Mouse (Mus musculus) mouse trophoblast stem cell (cell line): Measurements from ENCODE around the gene Ccne1.

Source experiments
- in situ Hi-C, 2 experiments: fragments of 300-500 bp; cut with MseI, MboI; formaldehyde crosslinking; loops; 2 replicates in 1 of 2; 3 replicates in 1 of 2; pipeline ENCODE4 v1.15.1; 2025

Gene Ccne1

DNA sequence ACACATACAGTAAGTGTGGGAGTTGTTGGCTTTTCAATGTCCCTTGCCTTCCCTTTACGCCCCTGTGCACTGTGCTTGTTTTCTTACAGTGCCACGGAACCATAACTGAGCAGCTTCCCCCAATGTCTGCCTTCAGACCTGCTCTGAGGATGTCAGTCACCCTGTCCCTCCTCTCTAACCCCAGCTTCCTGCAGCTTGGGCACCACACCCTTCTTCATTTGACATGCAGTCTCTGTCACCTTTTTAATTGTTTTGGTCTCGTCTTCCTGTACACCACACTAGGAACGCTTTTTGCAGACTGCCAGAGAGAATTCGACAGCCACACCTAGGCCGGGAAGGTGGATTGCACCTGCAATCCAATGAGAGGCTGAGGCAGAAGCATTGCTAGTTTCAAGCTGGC, 13.0 kb downstream of the Ccne1 start:
- in situ Hi-C loops: no loop called here

DNA sequence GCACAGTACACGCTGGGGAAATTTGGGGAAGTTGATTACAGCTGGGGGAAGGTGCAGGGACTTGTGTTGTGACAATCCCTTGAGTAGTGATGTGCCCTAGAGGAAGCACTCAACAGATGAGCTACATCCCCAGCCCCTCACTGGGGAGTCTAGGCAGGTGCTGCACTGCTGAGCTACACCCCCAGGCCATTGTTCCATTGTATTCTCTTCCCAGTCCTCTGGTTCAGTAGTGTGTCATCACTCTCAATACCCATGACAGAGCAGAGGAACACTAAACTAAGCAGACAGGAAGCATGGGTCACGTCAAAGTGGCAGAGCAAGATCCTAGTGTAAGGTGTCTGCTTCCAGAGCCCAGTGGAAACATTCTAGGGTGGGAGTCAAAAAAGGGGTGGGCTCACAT, 14.2 kb downstream of the Ccne1 start:
- in situ Hi-C loops: no loop called here

DNA sequence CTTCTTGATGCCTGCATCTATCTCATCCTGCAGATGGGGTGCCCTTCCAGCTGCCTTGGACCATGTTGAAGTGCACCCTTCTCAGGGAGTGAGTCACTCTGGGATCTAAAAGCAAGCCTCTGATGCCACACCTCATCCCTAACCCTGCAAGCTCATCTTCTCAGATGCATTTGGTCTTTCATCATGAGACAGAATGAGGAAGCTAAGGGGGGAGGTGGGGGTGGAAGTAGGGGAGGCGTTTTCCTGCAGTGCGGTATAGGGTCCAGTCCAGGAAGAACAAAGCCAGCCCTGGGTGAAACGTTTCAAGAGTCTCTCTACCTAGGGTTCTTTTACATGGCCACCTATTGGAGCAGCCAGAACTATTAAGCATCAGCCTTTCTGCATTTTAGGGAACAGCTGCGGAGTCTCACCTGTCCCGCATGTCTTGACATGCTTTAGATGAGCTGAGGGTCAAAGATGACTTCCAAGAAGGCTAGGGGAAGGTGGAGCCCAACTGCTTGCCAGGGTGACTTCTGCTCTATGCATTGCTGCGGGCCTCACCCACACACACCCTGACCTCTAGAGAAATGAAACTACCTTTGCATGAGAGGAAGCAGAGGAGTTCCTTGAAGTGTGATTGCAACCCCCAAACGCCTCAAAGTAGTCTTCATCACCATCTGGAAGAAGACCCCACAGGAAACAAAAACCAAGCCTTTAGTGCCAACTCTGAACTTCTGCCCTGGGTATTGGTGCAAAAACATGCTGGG, 17.2 kb downstream of the Ccne1 start:
- in situ Hi-C loops: no loop called here

DNA sequence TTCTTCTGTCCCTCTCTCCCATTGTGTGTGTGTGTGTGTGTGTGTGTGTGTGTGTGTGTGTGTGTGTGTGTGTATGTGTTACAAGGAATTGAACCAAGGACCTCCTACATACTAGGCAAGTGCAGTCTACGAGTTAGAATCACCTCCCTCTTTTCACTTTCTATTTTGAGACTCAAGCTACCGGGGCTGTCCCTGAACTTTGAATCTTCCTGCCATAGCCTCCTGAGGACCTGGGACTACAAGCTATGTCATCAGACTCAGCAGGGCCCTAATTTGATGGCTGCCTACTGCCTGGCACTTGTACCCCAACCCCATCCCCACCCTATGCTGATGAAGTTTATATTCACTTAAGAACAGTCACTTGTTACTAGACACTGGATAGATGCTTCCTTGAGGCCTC, 18.9 kb downstream of the Ccne1 start:
- in situ Hi-C loops: no loop called here

DNA sequence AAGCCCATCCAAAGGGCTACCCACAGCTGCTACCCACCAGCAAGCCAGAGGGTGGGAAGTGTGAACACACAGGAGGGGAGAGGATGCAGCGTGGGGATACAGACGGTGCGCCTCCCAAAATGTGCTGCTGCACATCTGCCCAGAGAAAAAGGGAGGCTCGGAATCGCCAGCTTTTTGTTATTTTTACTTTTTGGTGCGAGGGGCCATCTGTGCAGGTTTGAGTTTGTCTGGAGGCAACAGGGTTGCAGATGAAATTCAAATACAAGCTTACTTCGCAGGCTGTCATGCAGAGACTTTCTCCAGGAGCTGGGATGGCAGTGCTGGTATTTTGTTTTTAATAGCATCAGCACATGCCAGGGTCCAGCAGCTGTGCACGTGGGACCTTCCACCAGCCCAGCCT, 19.5 kb downstream of the Ccne1 start:
- in situ Hi-C loops: no loop called here

DNA sequence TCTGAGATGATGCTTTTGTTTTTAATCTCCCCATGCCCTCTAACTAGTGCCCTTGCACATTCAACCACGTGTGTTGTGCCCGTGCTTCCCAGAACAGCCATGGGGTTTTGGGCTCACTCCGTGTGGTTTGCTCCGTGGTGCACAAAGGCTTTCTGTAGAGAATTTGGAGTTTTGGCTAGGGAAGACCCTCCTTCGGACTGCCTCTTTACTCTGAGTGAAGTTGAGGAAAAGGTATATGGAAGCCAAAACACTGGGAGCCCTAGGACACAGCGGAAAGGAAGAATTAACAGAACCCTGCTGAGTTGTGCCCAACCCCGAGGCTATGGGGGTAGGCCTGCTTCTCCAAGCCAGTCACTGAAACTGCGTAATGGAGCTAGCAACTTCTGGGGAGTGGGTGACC, 20.9 kb downstream of the Ccne1 start:
- in situ Hi-C loops: no loop called here

DNA sequence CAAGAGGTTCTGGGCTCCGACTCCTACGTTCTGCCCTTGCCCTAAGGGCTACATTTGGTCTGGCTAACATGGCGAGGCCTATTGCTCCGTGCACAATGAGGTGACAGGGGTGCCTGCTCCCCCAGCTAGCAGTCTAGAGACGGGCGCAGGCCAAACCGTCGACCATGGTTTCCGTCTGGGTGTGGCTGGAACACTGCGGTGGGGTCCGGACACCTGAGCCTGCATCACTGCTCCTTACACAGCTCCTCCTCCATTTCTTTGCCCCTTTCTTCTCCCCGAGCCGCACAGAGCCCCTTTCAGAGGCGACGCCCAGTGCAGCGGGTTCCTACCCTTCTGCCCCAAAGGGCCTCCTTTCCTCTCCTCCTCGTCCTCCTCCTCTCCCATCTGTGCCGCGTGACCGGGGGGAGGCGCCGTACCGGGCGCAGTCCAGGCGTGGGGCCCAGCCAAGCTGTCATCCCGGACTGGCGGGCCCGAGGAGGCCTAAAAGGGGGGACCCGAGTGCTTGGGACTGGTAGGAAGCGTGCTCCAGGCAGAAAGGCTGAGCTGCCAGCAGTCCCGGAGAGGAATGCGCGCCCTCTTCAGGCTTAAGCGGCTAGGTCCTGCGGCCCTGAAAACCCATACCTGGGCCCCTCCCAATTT, 21.6 kb downstream of the Ccne1 start:
- in situ Hi-C loops: no loop called here

DNA sequence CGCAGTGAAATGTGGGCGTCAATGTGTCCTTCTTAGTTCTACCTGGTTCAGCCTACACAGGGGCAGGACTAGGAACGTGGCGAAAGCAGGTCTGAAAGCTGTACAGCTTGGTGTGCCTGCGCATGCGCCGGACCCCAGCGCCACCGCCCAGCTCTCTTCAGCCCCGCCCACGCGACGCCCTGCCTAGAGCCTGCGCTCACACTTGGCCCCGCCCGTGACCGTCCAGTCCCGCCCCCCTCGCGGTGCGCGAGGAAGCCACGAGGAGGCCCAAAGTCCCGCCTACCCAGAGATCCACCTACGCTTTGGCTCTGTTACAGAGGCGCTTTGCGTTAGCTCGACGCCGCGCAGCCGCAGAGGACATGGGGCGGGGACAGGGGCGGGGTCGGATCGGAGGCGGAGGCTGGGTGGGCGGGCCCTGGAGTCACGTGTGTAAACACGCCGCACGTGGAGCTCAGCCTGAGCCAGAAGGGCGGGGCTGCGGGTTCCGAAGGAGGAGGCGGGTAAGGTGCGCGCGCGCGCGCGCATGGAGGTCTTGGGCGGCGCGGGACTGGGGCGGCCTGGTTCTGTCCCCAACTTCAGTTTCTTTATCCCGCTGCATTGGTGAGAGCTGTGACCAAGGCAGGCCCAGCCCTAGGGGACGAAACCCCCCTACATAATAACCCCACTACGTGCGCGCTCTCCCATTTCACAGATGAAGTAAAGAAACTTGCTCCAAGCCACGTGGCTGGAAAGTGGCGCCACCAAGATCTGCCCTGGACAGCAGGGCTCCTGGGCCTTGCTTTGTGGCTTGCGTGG, 22.4 kb downstream of the Ccne1 start:
- in situ Hi-C loops: no loop called here

DNA sequence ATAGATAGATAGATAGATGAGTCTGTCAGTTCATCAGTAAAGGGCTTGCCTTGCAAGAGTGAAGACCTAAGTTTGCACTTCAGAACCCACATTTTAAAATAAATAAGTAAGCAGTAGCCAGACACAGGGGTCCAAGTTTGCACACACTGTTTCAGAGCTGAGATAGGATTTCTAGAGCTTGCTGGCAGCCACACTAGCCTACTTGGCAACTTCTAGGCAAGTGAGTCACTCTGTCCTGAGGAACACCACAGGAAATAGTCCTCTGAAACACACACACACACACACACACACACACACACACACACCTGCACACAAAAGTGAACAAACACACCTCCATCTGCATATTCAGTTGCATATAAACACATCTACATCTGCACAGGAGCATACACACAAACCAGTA, 24.4 kb downstream of the Ccne1 start:
- in situ Hi-C loops: no loop called here

DNA sequence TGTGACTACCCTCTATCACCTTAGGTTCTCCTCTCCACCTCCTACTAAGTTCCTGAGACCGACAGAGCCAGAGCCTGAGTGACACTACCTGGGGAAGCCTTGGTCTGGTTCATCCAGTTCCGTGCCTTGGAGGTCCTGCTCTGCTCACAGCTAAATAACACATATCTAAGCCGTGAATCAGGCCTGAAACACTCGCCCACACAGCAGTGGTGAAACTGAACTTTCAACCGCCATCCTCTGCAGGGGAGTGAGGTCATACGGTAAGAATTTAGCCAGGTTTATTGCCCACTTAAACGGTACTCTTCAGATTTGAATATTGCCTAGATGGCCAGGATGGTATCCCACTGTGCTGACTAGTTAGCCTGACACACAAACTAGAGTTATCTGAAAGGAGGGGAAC, 30.1 kb downstream of the Ccne1 start:
- in situ Hi-C loops: no loop called here

DNA sequence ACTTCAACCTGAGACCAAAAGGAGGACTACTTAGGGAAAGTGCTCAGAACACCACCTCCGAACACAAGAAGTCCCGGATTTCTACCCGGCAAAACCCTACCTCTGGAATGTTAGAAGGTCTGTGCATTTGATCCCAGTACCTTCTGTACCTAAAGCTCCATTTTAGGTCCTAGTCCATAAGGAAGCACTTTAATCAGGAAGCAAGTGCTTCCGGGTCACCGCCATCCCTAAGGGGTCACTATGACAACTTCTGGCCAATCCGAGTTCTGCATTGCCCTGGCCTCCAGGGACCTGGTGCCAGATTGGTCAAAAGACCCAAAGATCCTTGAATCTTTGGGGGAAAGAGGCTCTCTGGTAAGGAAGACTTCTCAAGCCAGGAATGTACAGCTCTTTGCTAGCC, 31.8 kb downstream of the Ccne1 start:
- in situ Hi-C loops: no loop called here

DNA sequence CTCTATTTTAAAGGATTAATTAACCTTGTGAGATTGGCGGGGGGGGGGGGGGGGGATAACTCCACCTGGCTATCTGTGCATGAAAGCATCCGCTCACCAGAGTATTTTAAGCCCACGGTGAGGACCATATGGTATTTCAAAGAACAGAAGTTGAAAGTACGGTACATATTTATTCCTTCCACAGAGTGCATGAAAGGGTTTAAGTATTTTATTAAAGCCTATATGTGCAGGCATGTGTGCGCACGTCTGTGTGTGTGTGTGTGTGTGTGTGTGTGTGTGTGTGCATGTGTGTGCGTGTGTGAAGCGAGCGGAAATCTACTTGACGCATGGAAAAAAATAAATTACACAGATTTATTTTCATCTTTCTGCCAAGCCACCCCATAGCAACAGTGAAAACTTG, 32.4 kb downstream of the Ccne1 start:
- in situ Hi-C loops: no loop called here

DNA sequence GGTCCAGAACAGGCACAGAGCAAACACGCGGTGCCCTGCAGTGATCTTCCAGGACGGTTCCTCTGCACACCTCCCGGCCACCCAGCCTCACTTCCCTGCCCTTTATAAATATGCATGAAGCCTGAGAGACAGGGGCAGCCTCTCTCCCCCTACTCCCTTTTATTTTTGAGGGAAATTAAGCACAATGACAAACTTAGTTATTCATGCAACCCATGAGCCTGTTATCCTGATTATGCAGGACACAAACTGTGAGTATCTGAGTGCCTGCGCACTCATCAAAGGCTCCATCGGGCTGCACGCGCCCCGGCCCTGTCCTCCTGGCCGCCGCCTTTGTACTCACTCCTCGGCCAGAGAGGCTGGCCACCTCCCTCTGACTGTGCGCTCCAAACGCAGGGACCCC, 32.8 kb downstream of the Ccne1 start:
- in situ Hi-C loops: no loop called here

DNA sequence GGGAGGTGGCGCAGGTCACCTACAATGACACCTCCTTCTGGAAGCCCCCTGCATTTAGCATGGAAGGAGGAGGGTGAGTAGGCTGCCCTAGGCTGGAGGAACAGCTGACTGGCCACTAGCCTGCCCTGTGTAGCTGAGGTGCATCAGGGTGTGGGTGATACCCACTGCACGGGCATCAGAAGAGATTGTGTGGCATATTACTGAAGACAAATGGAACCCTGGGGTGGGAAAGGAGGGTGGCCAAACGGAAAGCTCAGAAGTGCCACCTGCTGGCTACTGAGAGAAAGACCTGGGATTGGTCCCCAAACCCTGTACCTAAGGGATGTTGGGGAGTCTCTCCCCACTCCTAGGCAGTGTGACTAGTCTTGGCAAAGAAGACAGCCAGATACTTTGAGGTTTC, 33.6 kb downstream of the Ccne1 start:
- in situ Hi-C loops: no loop called here

DNA sequence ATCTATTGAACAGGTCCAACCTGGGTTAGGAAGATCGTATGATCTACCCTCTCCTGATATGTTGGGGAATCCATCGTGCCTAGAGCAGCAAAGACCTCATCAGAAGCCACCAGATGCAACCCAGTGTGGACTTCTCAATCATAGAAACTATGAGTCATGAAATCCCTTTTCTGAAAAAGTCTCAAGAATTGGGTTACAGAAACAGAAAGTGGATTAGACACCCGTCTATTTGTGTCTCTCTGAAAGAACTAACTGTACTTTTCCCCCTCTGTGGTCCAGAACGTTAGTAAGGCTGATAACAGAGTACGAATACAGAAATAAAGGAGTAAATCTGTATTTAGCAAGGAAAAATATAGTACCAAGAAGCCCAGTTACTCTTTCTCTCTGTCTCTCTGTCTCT, 36.3 kb downstream of the Ccne1 start:
- in situ Hi-C loops: no loop called here

DNA sequence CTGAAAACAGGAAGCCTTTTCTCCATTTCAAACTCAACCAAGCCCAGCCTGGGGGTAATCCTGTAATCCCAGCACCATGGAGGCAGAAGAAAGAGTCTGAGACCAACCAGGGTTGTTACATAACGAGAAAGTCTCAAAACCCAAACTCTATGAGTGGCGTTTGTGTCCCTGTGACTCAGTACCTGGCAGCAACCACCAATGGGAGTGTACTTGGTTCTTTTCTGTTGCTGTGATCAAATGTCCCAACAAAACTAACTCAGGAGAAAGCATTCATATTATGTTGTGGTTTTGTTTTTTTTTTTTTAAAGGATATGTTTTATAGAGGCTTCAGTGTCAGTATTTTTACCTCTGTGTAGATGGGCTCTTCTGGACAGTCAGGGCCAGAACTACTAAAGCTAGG, 36.7 kb downstream of the Ccne1 start:
- in situ Hi-C loops: no loop called here

DNA sequence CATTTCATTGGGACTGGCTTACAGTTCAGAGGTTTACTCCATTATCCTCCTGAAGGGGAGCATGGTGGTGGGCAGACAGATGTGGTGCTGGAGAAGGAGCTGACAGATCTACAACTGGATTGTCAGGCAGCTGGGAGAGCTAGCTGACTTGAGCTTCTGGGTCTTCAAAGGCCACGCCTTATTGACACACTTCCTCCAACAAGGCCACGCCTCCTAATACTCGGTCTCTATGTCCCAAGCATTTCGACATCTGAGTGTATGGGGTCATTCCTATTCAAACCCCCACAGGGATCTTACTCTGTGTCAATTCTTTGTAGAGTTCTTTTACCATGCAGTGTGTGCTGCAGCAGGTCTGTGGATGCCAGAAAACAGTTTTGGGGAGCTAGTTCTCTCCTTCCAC, 42.9 kb downstream of the Ccne1 start:
- in situ Hi-C loops: loop anchor here in 1 of 2 experiments (10.0 kb wide), 1 partner anchor 80 kb away; no protein-coding TSS in a partner anchor

DNA sequence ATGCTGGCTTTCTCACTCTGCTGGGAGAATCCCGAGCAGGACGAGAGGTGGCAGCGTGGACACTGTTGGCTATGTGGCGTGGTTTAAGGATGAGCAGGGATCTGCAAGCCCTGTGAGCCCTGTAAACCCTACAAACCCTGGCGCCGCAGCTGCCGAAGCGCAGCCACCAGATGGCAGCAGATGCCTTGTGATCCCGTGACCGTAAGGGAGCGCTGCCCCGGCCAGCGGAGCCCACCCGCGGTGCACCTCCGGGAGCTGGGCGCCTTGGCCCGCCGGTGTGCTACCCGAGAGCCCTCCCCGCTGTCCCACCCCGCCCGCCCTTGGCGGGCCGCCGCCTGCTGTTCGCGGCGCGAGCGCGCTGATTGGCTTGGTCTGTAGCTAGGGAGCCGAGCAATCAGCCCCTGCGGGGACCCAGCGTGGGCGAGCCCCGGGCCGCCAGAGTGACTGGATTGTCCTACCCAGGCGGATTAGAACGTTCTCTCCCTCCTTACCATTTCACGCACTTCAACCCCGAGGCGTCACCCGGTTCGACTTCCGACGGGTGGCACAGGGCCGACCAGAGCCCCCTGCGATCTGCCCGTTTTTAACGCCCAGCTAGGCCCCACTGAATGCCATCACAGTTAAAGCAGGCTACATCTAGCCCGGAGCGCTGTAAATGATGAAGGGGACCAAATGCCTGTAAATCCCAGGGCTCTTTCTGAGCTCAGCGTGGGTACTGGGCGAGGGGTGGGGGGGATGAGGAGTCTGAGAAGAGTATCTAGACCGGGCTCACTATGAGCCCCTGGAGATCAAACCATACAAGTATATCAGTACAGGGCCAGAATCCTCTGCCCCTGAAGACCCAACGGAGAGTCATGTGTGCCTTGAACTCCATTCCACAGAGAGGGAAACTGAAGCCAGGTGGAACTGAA, 46.0 kb downstream of the Ccne1 start:
- in situ Hi-C loops: loop anchor here in 1 of 2 experiments (10.0 kb wide), 1 partner anchor 83 kb away; no protein-coding TSS in a partner anchor

DNA sequence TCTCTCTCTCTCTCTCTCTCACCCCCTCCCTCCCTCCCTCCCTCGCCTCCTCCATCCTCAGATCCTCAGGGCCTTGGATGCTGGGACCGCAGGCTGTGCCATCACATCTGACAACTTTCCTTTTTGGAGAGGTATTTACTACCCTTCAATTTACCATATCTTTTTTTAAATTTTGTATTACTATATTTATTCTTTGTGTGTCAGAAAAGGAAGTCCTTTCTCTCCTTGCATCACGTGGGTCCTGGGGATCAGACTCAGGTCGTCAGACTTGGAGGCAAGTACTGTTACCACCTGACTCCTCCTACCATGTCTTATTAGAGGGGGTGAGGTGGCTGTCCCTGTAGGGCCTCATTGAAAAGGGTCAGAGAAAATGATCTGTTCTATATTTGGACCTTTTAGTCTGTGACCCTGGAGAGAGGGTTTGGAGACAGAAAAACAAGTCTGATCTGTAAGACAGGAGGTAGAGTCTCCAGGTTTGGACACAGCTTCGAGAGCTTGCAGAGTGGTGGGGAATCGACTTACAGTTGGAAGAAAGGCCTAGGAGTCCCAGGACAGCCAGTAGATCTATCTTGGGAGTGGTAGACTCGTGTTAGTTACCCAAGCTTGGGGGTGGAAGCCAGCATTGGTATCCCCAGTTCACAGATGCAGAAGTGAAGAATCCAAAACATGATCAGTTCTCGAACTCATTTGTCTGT, 47.6 kb downstream of the Ccne1 start:
- in situ Hi-C loops: loop anchor here (10.0 kb wide), 1 partner anchor 85 kb away; no protein-coding TSS in a partner anchor

DNA sequence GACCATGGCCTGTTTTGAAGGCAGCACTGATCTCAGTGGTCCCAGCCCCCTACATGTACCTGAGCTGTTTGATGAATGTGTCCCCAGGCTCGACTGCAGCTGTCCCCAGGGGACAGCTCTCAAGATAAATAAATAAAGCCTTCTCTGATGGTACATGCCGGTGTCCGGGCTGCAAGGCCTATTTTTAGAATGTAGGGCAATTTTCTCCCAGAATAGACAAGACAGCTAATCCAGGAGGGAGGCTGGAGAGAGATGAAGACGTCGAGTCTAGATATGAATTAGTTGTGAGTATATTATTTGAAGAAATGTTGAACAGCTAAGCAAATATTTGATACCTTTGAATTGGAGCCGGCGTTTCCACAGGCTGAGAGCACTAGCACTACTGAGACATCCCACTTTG, 48.2 kb downstream of the Ccne1 start:
- in situ Hi-C loops: loop anchor here in 1 of 2 experiments (10.0 kb wide), 1 partner anchor 86 kb away; no protein-coding TSS in a partner anchor

DNA sequence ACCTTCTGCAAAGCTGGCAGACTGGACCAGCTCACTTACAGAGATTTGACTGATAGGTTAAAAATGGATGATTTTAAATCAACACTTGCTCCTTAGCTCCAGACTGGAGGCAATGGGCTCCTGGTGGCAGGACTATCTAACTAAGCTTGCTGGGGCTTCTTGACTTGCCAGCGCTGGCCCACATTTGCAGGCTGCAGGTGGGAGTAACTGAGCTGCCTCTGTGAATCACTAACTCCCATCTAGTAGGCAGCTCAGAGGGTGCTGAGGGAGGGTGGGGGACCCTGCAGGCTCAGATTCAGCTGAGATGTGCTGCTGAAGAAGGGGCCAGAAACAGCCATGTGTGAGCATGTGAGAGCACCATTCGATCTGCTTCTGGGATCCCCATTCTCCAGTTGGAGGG, 51.3 kb downstream of the Ccne1 start:
- in situ Hi-C loops: loop anchor here in 1 of 2 experiments (10.0 kb wide), 1 partner anchor 89 kb away; no protein-coding TSS in a partner anchor
